Mouse (Mus musculus): ENCODE data around the gene Entpd8. TPM values are rescaled to one million over a fixed set of nuclear protein-coding genes. Genes with fewer than 3 reads are reported as not detected.

The Entpd8 gene
- polyA plus RNA-seq, 1 experiment from 2014 or later, result not detected

DNA sequence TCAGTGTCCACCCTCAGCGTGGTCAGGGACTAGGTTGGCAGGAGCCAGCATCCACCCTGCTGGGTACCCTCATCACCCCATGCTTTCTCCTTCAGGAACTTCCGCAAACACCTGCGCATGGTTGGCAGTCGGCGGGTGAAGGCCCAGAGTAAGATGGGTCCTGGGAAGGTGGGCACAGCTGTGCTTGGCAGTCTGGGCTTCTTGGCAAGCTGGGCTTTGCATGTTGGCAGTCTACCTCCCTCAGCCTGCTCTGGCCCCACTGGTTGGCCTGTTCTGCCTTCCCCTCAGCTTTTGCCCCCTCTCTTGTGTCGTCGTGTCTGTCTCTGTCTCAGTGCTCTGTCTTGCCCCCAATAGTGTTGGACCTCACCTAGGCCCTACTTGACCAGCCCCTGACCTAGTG lies 21.2 kb upstream of the Entpd8 start:
- Histone ChIP-seq H3K9me3 (ENCODE audit: control insufficient read depth, low read length) (no peaks in the 10 kb centered on the region), H3K27ac (ENCODE audit: low read depth, low read length) (no peak overlapping the region), H3K4me1 (ENCODE audit: control insufficient read depth, insufficient read depth, low read length) (peaks cover 12% of the 10 kb centered on the region), H3K4me3 (ENCODE audit: low read depth, low read length) (no peak overlapping the region), H3K4me2 (no peak overlapping the region), H3K9ac (ENCODE audit: low read length) (no peak overlapping the region), H3K36me3 (ENCODE audit: control insufficient read depth, insufficient read depth, low read length) (peaks cover 6% of the 10 kb centered on the region; the same call in 1 of the 2 replicates), H3K27me3 (ENCODE audit: control insufficient read depth, insufficient read depth, low read length) (no peaks in the 10 kb centered on the region)
- DNase-seq (ENCODE audit: low spot score, missing footprints), result no peak
- WGBS, result 86% methylated on average over 7 of the region's 7 CpGs
- no peak for ATAC-seq (ENCODE audit: low FRiP score)

DNA sequence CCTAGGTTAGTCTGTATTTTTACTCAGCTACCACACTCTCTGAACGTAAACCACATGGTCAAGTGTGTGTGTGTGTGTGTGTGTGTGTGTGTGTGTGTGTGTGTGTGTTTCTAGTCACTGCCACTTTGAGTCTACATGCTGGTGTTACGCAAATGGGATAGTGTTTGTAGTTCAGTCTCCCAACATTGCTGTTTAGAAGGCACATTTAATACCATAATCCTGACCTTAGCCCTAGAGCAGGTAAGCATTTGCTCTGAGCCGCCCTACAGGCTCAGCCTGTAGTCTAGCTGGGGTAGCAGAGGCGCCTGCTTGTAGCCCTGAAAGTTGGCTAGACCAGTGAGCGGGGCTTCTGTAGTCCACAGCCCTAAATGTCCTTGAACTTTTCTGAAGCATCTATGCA lies 16.6 kb upstream of the Entpd8 start:
- ATAC-seq (ENCODE audit: low FRiP score) (no peak), DNase-seq (ENCODE audit: low spot score, missing footprints) (no peak)
- WGBS, result 94% methylated on average over 5 of the region's 5 CpGs
- H3K4me1 ChIP-seq (ENCODE audit: control insufficient read depth, insufficient read depth, low read length), result no peaks in the 10 kb centered on the region
- no peaks in the 10 kb centered on the region for H3K36me3 ChIP-seq (ENCODE audit: control insufficient read depth, insufficient read depth, low read length)
- no peaks in the 10 kb centered on the region for H3K27me3 ChIP-seq (ENCODE audit: control insufficient read depth, insufficient read depth, low read length)
- no peak overlapping the region for H3K27ac ChIP-seq (ENCODE audit: low read depth, low read length)
- no peaks in the 10 kb centered on the region for H3K9me3 ChIP-seq (ENCODE audit: control insufficient read depth, low read length)
- no peak overlapping the region for H3K4me3 ChIP-seq (ENCODE audit: low read depth, low read length)
- H3K4me2 ChIP-seq, result no peak overlapping the region
- no peak overlapping the region for H3K9ac ChIP-seq (ENCODE audit: low read length)

DNA sequence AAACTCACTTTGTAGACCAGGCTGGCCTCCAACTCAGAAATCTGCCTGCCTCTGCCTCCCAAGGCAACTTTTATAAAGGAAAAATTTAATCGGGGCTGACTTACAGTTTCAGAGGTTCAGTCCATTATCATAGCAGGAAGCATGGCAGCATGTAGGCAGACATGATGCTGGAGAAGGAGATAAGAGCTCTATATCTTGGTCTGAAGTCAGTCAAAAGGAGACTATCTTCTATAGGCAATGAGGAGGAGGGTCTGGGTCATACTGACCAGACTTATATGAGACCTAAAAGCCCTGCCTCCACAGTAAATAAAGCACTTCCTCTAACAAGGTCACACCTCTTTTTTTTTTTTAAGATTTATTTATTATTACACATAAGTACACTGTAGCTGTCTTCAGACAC lies 15.8 kb upstream of the Entpd8 start:
- Histone ChIP-seq H3K4me1 (ENCODE audit: control insufficient read depth, insufficient read depth, low read length) (no peaks in the 10 kb centered on the region), H3K4me3 (ENCODE audit: low read depth, low read length) (no peak overlapping the region), H3K9ac (ENCODE audit: low read length) (no peak overlapping the region), H3K9me3 (ENCODE audit: control insufficient read depth, low read length) (no peaks in the 10 kb centered on the region), H3K4me2 (no peak overlapping the region), H3K27ac (ENCODE audit: low read depth, low read length) (no peak overlapping the region), H3K27me3 (ENCODE audit: control insufficient read depth, insufficient read depth, low read length) (no peaks in the 10 kb centered on the region), H3K36me3 (ENCODE audit: control insufficient read depth, insufficient read depth, low read length) (no peaks in the 10 kb centered on the region)
- no peak for DNase-seq (ENCODE audit: low spot score, missing footprints)
- no peak for ATAC-seq (ENCODE audit: low FRiP score)
- WGBS, result 95% methylated on average over 1 of the region's 1 CpGs

DNA sequence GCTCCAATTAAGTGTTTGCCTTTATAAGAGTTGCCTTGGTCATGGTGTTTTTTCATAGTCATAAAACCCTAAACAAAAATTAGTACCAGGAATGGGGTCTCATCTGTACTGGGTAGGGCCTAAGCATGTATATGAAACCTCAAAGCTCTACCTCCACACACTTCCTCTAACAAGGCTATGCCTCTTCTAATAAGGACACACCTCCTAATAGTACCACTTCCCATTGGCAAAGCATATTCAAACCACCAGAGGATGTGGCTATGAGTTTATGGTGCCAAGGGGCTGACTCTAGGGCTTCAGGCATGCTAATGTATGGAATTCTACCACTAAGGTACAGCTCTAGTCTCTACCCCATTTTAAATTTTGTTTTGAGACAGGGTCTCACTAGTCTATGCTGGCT lies 14.6 kb upstream of the Entpd8 start:
- Histone ChIP-seq H3K36me3 (ENCODE audit: control insufficient read depth, insufficient read depth, low read length) (no peaks in the 10 kb centered on the region), H3K27ac (ENCODE audit: low read depth, low read length) (no peak overlapping the region), H3K4me2 (no peak overlapping the region), H3K4me1 (ENCODE audit: control insufficient read depth, insufficient read depth, low read length) (no peaks in the 10 kb centered on the region), H3K9me3 (ENCODE audit: control insufficient read depth, low read length) (no peaks in the 10 kb centered on the region), H3K9ac (ENCODE audit: low read length) (no peak overlapping the region), H3K27me3 (ENCODE audit: control insufficient read depth, insufficient read depth, low read length) (no peaks in the 10 kb centered on the region), H3K4me3 (ENCODE audit: low read depth, low read length) (no peak overlapping the region)
- ATAC-seq (ENCODE audit: low FRiP score), result no peak
- no peak for DNase-seq (ENCODE audit: low spot score, missing footprints)

DNA sequence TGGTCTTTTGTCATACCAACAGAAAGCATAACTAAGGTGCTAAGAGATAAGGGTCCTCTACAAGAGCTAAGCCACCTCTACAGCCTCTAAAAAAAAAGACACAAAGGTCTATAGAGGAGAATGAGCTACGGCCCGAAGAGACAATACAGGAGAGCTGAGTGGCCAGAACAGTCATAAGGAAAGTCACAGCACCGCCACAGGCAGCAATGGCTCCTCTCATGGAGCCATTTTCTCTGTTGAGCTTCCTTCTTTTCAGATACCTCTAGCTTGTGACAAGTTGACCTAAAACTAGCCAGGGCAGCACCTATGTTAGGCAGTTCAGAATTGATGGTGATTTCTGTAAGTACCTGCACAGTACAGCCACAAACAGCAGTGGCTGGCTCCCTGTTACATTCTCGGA lies 13.6 kb upstream of the Entpd8 start:
- WGBS, result 90% methylated on average over 4 of the region's 4 CpGs
- no peak for DNase-seq (ENCODE audit: low spot score, missing footprints)

DNA sequence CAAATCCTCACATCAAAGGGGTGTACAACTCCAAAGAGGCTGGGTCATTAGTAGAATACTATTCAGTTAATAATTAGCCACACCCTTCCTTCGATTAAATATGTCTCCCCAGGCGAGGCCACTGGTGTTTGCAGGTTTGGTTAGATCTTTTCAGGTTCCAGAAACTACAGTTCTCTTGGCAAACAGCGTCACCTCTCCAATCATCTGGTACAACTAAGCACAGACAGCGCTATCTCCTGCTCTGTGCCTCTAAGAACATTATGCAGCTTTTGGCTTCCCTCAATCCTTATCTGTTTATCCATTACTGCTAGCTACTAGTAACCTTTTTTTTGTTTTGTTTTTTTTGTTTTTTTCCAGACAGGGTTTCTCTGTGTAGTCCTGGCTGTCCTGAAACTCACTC lies 10.6 kb upstream of the Entpd8 start:
- Histone ChIP-seq H3K27me3 (ENCODE audit: control insufficient read depth, insufficient read depth, low read length) (no peaks in the 10 kb centered on the region), H3K9me3 (ENCODE audit: control insufficient read depth, low read length) (no peaks in the 10 kb centered on the region), H3K4me2 (no peak overlapping the region), H3K9ac (ENCODE audit: low read length) (no peak overlapping the region), H3K36me3 (ENCODE audit: control insufficient read depth, insufficient read depth, low read length) (no peaks in the 10 kb centered on the region), H3K27ac (ENCODE audit: low read depth, low read length) (no peak overlapping the region), H3K4me1 (ENCODE audit: control insufficient read depth, insufficient read depth, low read length) (no peaks in the 10 kb centered on the region), H3K4me3 (ENCODE audit: low read depth, low read length) (no peak overlapping the region)
- 83% methylated on average over 4 of the region's 4 CpGs for WGBS
- DNase-seq (ENCODE audit: low spot score, missing footprints) (no peak), ATAC-seq (ENCODE audit: low FRiP score) (no peak)

More for the DNA sequence above, 13.6 kb upstream of the Entpd8 start:
- no peak for ATAC-seq (ENCODE audit: low FRiP score)
- Histone ChIP-seq H3K36me3 (ENCODE audit: control insufficient read depth, insufficient read depth, low read length) (no peaks in the 10 kb centered on the region), H3K27ac (ENCODE audit: low read depth, low read length) (no peak overlapping the region), H3K9me3 (ENCODE audit: control insufficient read depth, low read length) (no peaks in the 10 kb centered on the region), H3K4me2 (no peak overlapping the region), H3K9ac (ENCODE audit: low read length) (no peak overlapping the region), H3K4me3 (ENCODE audit: low read depth, low read length) (no peak overlapping the region), H3K27me3 (ENCODE audit: control insufficient read depth, insufficient read depth, low read length) (no peaks in the 10 kb centered on the region), H3K4me1 (ENCODE audit: control insufficient read depth, insufficient read depth, low read length) (no peaks in the 10 kb centered on the region)

DNA sequence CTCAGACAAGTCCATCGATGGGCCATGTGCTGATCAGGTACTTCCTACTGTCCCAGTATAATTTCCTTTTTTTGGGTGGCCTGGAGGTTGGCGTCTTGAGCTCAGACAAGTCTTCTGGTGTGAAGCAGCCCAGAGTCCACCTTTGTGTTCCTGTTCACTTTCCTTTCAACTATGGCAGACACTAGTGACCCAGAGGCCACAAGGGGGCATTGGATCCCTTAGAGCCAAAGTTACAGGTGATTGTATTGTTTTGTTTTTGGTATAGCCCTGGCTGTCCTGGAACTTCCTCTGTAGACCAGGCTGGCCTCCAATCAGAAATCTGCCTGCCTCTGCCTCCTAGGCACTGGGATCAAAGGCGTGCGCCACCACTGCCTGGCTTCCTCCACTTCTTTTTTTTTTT lies 7.7 kb upstream of the Entpd8 start:
- no peaks in the 10 kb centered on the region for H3K27me3 ChIP-seq (ENCODE audit: control insufficient read depth, insufficient read depth, low read length)
- DNase-seq (ENCODE audit: low spot score, missing footprints) (no peak), ATAC-seq (ENCODE audit: low FRiP score) (no peak)
- no peak overlapping the region for H3K9ac ChIP-seq (ENCODE audit: low read length)
- no peaks in the 10 kb centered on the region for H3K4me1 ChIP-seq (ENCODE audit: control insufficient read depth, insufficient read depth, low read length)
- no peak overlapping the region for H3K4me3 ChIP-seq (ENCODE audit: low read depth, low read length)
- no peak overlapping the region for H3K4me2 ChIP-seq
- no peaks in the 10 kb centered on the region for H3K9me3 ChIP-seq (ENCODE audit: control insufficient read depth, low read length)
- 93% methylated on average over 4 of the region's 4 CpGs for WGBS
- H3K36me3 ChIP-seq (ENCODE audit: control insufficient read depth, insufficient read depth, low read length), result no peaks in the 10 kb centered on the region
- no peak overlapping the region for H3K27ac ChIP-seq (ENCODE audit: low read depth, low read length)

DNA sequence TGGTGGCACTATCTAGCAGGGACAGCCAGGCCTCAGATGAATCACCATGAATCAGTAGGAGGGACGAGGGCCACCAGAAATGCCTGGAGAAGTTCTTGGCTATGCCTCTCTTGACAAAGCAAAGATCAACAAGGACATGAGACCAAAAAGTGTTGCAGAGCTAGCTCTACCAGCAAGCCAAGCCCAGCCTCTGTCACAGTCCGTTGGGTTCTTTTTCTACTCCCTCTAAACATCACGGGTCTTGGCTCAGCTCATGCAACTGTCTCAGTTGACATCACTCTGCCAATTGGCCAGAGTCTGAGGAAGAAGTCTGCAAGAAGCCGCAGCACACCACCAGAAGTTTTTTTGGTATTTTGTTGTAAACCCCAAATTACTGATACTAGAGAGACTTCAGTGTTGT lies 4.6 kb upstream of the Entpd8 start:
- Histone ChIP-seq H3K9me3 (ENCODE audit: control insufficient read depth, low read length) (no peaks in the 10 kb centered on the region), H3K9ac (ENCODE audit: low read length) (no peak overlapping the region), H3K4me1 (ENCODE audit: control insufficient read depth, insufficient read depth, low read length) (no peaks in the 10 kb centered on the region), H3K27me3 (ENCODE audit: control insufficient read depth, insufficient read depth, low read length) (no peaks in the 10 kb centered on the region), H3K27ac (ENCODE audit: low read depth, low read length) (no peak overlapping the region), H3K4me2 (no peak overlapping the region), H3K4me3 (ENCODE audit: low read depth, low read length) (no peak overlapping the region), H3K36me3 (ENCODE audit: control insufficient read depth, insufficient read depth, low read length) (no peaks in the 10 kb centered on the region)
- DNase-seq (ENCODE audit: low spot score, missing footprints) (no peak), ATAC-seq (ENCODE audit: low FRiP score) (no peak)
- WGBS, result 75% methylated on average over 4 of the region's 4 CpGs

DNA sequence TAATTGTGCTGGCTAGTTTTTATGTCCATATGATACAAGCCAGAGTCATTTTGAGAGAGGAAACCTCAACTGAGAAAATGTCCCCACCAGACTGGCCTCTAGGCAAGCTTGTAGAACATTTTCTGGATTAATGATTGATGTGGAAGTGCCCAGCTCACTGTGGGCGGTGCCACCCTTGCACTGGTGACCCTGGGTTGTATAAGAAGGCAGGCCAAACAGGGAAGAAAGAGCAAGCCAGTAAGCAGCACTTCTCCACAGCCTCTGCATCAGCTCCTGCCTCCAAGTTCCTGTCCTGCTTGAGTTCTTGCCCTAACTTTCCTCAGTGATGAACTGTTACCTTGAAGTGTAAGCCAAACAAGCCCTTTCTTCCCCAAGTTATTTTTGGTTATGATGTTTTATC lies 1.1 kb upstream of the Entpd8 start:
- H3K4me2 ChIP-seq, result no peak overlapping the region

DNA sequence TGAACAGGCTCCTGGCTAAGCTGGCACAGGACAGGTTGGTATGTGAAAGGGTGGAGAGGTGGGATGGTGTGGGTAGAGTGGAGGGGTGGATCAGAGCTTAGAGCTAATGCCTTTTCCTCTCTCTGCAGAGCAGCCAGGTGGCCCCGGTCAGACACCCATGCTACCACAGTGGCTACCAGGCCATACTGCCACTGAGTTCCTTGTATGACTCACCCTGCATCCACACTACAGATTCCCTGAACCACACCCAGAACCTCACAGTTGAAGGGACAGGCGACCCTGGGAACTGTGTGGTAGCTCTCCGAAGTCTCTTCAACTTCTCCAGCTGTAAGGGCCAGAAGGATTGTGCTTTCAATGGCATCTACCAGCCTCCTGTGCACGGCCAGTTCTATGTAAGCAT lies 3.6 kb downstream of the Entpd8 start:
- no peaks in the 10 kb centered on the region for H3K27me3 ChIP-seq (ENCODE audit: control insufficient read depth, insufficient read depth, low read length)
- no peaks in the 10 kb centered on the region for H3K9me3 ChIP-seq (ENCODE audit: control insufficient read depth, low read length)
- H3K4me2 ChIP-seq, result no peak overlapping the region
- no peaks in the 10 kb centered on the region for H3K36me3 ChIP-seq (ENCODE audit: control insufficient read depth, insufficient read depth, low read length)
- H3K27ac ChIP-seq (ENCODE audit: low read depth, low read length), result no peak overlapping the region
- no peak overlapping the region for H3K9ac ChIP-seq (ENCODE audit: low read length)
- ATAC-seq (ENCODE audit: low FRiP score) (no peak), DNase-seq (ENCODE audit: low spot score, missing footprints) (no peak)
- no peak overlapping the region for H3K4me3 ChIP-seq (ENCODE audit: low read depth, low read length)
- no peaks in the 10 kb centered on the region for H3K4me1 ChIP-seq (ENCODE audit: control insufficient read depth, insufficient read depth, low read length)
- WGBS, result 82% methylated on average over 4 of the region's 4 CpGs

More for the DNA sequence above, 1.1 kb upstream of the Entpd8 start:
- Histone ChIP-seq H3K27me3 (ENCODE audit: control insufficient read depth, insufficient read depth, low read length) (no peaks in the 10 kb centered on the region), H3K9me3 (ENCODE audit: control insufficient read depth, low read length) (no peaks in the 10 kb centered on the region), H3K4me3 (ENCODE audit: low read depth, low read length) (no peak overlapping the region), H3K4me1 (ENCODE audit: control insufficient read depth, insufficient read depth, low read length) (no peaks in the 10 kb centered on the region), H3K36me3 (ENCODE audit: control insufficient read depth, insufficient read depth, low read length) (no peaks in the 10 kb centered on the region), H3K27ac (ENCODE audit: low read depth, low read length) (no peak overlapping the region), H3K9ac (ENCODE audit: low read length) (no peak overlapping the region)
- DNase-seq (ENCODE audit: low spot score, missing footprints), result no peak
- 84% methylated on average over 1 of the region's 1 CpGs for WGBS
- no peak for ATAC-seq (ENCODE audit: low FRiP score)

All from midbrain, embryonic 11.5 days (tissue).